Mouse (Mus musculus) embryonic facial prominence, embryonic 14.5 days (tissue): ENCODE measurements around the gene Mboat2. TPM values are rescaled to one million over a fixed set of nuclear protein-coding genes. Genes with fewer than 3 reads are reported as not detected.

ENCODE experiments used
- ATAC-seq: fragments of 200-750 bp; cut with Nextera tagmentation; 2 replicates; pipeline ENCODE4 v1.8.0; 2017; ENCODE audit warnings: low read depth, moderate number of reproducible peaks, moderate TSS enrichment
- DNase-seq: peaks from one replicate; pipeline ENCODE4 v3.0.0-alpha.2; 2015; ENCODE audit warnings: low spot score
- H3K27ac ChIP-seq: fragments of 300-500 bp; sonication (generic); replicated peaks from 2 replicates; pipeline ENCODE4 v1.5.1; 2014; ENCODE audit warnings: low read depth, mild to moderate bottlenecking, low read length, moderate library complexity
- H3K27me3 ChIP-seq: fragments of 300-500 bp; sonication (generic); replicated peaks from 2 replicates; pipeline ENCODE4 v1.6.1; 2014; ENCODE audit warnings: low read length; ENCODE audit not compliant: control insufficient read depth, insufficient read depth
- H3K36me3 ChIP-seq: fragments of 300-500 bp; sonication (generic); 2 replicates; pipeline ENCODE4 v1.6.1; 2014; ENCODE audit warnings: low read length, mixed read lengths; ENCODE audit not compliant: control insufficient read depth, insufficient read depth
- H3K4me1 ChIP-seq: fragments of 300-500 bp; sonication (generic); 2 replicates; pipeline ENCODE4 v1.6.1; 2014; ENCODE audit warnings: antibody characterized with exemption, low read length; ENCODE audit not compliant: control insufficient read depth, insufficient read depth
- H3K4me2 ChIP-seq: fragments of 300-500 bp; sonication (generic); 2 replicates; pipeline ENCODE4 v1.6.1; 2014; ENCODE audit warnings: low read depth, mild to moderate bottlenecking, low read length, moderate library complexity, mixed read lengths
- H3K4me3 ChIP-seq: fragments of 300-500 bp; sonication (generic); 2 replicates; pipeline ENCODE4 v1.5.1; 2014; ENCODE audit warnings: low read depth, mild to moderate bottlenecking, low read length
- H3K9ac ChIP-seq: fragments of 300-500 bp; sonication (generic); 2 replicates; pipeline ENCODE4 v1.6.1; 2014; ENCODE audit warnings: low read depth, mild to moderate bottlenecking, low read length, moderate library complexity, mixed read lengths
- H3K9me3 ChIP-seq: fragments of 300-500 bp; sonication (generic); 2 replicates; pipeline ENCODE4 v1.6.1; 2016; ENCODE audit warnings: low read length; ENCODE audit not compliant: control insufficient read depth
- WGBS: fragments of 180-500 bp; shearing (Covaris S2); extraction: QIAGEN DNeasy Blood & Tissue Kit; methylation state at CpG from one replicate; pipeline ENCODE4 v1.1.7; 2014; 5-methylcytosine and 5-hydroxymethylcytosine counted together
- polyA plus RNA-seq: library from polyadenylated mRNA; unstranded; fragments of >200 nt; fragmentation: Nextera tagmentation; extraction: Ambion mirVana; gene quantifications from 2 replicates; pipeline ENCODE4 v1.2.1, GENCODE M21; 2014

The Mboat2 gene
- polyA plus RNA-seq, 1 experiment from 2014 or later: 50.5 TPM

DNA sequence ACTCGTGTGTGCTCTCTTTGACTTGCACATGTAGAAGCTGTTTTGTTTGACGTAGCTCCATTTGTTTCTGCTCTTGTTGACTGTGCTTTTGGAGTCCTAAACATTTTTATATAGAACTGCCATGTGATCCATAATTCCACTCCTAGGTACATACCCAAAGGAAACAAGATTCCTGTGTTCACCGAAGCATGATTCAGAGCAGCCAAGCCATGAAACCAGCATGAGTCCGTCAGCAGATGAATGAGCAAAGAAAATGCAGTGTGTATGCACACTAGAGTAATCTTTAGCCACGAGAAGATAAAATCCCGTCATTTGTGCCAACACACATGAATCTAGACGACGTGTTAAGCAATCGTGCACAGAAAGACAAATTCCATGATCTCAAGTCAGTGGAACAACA lies 67.5 kb downstream of the Mboat2 start:
- Histone ChIP-seq H3K4me3 (no peak overlapping the region), H3K27me3 (no peaks in the 10 kb centered on the region), H3K27ac (no peak overlapping the region)

DNA sequence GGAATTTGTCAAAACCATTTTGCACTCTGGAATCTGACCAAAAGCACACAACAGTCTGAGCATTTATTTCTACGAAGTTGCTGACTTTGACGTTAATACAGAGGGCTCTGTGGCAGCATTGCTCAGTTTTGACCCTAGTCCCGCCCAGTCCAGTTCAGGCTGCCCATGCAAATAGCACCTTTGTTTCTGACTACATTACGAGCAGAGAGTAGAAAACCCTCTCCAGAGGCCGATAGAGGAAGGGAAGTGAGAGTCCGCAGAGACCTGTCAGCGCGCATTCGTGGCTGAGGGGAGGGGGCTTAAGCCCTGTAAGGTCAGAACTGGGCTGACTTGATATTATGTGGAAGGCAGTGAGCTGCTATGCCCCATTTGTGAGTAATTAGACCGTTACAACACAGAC lies 69.0 kb downstream of the Mboat2 start:
- Histone ChIP-seq H3K4me1 (no peaks in the 10 kb centered on the region), H3K9me3 (no peaks in the 10 kb centered on the region), H3K27me3 (no peaks in the 10 kb centered on the region), H3K27ac (0 out of 2 replicates have a peak overlapping the region, but pooled peaks have one; percentile 15), H3K36me3 (peaks cover 46% of the 10 kb centered on the region), H3K4me3 (no peak overlapping the region), H3K9ac (no peak overlapping the region), H3K4me2 (no peak overlapping the region)
- WGBS: 51% methylated on average over 10 of the region's 10 CpGs
- ATAC-seq: no peak
- no peak for DNase-seq

More for the DNA sequence above, 67.5 kb downstream of the Mboat2 start:
- H3K4me2 ChIP-seq: no peak overlapping the region
- 85% methylated on average over 9 of the region's 9 CpGs for WGBS
- DNase-seq (no peak), ATAC-seq (no peak)
- H3K36me3 ChIP-seq: peaks cover 38% of the 10 kb centered on the region
- H3K9me3 ChIP-seq: no peaks in the 10 kb centered on the region
- H3K9ac ChIP-seq: no peak overlapping the region
- no peaks in the 10 kb centered on the region for H3K4me1 ChIP-seq

DNA sequence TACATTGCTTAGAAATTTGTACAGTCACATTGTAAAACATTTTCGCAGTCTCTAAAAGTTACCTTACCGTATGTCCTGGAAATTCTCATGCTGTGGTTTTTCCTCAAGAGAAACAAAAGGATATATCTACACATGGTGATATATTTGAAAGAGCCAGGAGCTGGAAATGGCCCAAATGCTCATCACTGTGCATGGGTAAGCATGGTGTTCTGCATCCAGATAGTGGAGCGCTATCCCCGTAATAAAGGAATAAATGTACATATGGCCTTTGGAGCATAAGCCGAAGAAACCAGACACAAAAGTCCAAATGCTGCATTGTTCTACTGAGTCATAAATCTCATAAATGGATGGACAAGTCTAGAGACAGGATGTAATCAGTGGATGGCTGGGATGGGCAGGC lies 72.1 kb downstream of the Mboat2 start:
- Histone ChIP-seq H3K36me3 (peaks cover 40% of the 10 kb centered on the region), H3K9ac (no peak overlapping the region)
- WGBS: 95% methylated on average over 5 of the region's 5 CpGs

DNA sequence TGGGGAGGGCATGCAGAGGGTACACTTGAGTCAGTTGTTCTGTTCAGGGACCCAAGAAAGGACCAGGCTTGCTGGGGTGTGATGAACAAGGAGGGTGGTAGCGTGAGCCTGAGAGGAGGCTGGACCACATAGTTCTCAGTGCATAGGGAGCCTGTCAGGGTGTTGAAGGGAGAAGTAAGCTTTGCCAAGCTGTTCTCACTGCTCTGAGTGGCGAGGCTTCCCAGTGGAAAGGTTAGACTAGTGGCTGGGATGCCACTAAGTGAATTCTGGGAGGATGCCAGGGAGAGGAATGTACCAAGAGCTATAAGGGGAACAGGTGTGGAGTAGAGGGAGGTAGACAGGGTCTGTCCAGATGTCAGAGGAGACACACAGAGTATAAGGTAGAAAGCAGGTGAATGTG lies 77.2 kb downstream of the Mboat2 start:
- no peak for ATAC-seq
- peaks cover 6% of the 10 kb centered on the region; the same call in 1 of the 2 replicates for H3K4me1 ChIP-seq
- H3K27me3 ChIP-seq: no peaks in the 10 kb centered on the region
- 83% methylated on average over 2 of the region's 2 CpGs for WGBS
- no peak overlapping the region for H3K4me3 ChIP-seq
- H3K9ac ChIP-seq: no peak overlapping the region
- no peaks in the 10 kb centered on the region for H3K9me3 ChIP-seq
- no peak overlapping the region for H3K4me2 ChIP-seq
- DNase-seq: no peak
- H3K27ac ChIP-seq: no peak overlapping the region
- H3K36me3 ChIP-seq: peaks cover 21% of the 10 kb centered on the region; the same call in 1 of the 2 replicates

More for the DNA sequence above, 72.1 kb downstream of the Mboat2 start:
- Histone ChIP-seq H3K4me3 (no peak overlapping the region), H3K4me2 (no peak overlapping the region), H3K27ac (no peak overlapping the region), H3K9me3 (no peaks in the 10 kb centered on the region), H3K27me3 (no peaks in the 10 kb centered on the region), H3K4me1 (no peaks in the 10 kb centered on the region)
- DNase-seq: no peak
- ATAC-seq: no peak

DNA sequence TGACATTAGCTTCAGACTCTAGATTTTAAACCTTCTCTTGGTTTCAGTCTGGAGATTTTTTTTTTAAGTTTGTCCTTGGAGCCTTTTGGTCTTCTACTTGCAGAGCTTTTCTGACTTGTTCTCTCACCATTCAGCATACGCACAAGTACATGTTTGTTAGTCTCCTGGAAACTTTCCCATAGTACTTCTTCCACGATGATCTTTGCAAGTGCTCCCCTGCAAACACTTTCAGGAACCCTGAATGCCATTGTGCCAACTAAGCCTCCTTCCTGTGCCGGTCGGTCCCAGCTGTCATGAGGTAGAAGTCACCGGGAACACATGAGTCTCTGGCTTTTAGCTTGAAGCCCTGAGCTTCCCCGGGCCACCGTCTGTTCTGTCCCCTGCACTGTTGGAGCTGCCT lies 79.0 kb downstream of the Mboat2 start:
- WGBS: 85% methylated on average over 7 of the region's 7 CpGs
- no peak overlapping the region for H3K4me3 ChIP-seq
- ATAC-seq: no peak
- no peaks in the 10 kb centered on the region for H3K27me3 ChIP-seq
- no peak overlapping the region for H3K27ac ChIP-seq
- no peak overlapping the region for H3K9ac ChIP-seq
- no peaks in the 10 kb centered on the region for H3K9me3 ChIP-seq
- peaks cover 6% of the 10 kb centered on the region; the same call in 1 of the 2 replicates for H3K4me1 ChIP-seq
- H3K4me2 ChIP-seq: no peak overlapping the region
- DNase-seq: no peak
- peaks cover 13% of the 10 kb centered on the region; the same call in 1 of the 2 replicates for H3K36me3 ChIP-seq

DNA sequence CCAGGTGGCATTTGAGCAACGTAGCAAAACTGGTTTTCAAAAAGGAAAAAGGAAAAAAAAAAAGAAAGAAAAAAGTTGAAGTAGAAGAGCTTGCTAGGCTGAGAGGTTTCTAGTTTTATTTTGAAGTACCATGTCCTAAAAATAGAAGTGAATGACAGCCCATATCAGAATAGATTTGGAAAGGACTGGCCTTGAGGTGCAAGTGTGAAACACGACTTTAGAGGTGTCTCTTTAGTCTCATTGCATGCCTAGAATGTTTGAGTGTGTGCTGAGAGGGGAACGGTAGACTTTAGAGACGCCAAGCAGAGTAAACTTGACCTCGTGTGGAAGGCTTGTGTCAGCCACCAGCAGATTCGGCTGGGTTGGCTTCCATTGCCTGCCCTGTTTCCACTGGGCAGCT lies 81.5 kb downstream of the Mboat2 start:
- Histone ChIP-seq H3K27ac (no peak overlapping the region), H3K4me3 (no peak overlapping the region), H3K27me3 (no peaks in the 10 kb centered on the region), H3K36me3 (peaks cover 18% of the 10 kb centered on the region; the same call in 1 of the 2 replicates), H3K4me1 (peaks cover 6% of the 10 kb centered on the region; the same call in 1 of the 2 replicates), H3K4me2 (no peak overlapping the region), H3K9me3 (no peaks in the 10 kb centered on the region), H3K9ac (no peak overlapping the region)
- 48% methylated on average over 6 of the region's 6 CpGs for WGBS
- ATAC-seq (no peak), DNase-seq (no peak)

DNA sequence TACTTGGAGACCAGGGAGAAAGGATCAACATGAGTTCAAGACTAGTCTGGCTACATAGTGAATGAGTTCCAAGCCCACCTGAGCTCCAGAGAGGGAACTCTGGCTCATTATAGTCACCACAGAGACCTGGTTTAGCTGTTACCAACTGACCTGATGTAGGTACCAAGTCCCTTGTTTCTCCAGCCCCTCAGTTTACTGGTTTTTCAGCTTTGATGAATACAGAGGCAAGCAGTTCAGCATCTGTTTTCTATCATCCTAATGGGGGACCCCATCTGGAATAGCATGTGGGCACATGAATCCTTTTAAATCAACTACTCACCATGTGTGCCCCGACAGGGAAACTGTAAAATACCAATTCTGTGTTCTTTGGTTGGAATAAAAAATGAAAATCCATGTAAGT lies 82.2 kb downstream of the Mboat2 start:
- DNase-seq: no peak

DNA sequence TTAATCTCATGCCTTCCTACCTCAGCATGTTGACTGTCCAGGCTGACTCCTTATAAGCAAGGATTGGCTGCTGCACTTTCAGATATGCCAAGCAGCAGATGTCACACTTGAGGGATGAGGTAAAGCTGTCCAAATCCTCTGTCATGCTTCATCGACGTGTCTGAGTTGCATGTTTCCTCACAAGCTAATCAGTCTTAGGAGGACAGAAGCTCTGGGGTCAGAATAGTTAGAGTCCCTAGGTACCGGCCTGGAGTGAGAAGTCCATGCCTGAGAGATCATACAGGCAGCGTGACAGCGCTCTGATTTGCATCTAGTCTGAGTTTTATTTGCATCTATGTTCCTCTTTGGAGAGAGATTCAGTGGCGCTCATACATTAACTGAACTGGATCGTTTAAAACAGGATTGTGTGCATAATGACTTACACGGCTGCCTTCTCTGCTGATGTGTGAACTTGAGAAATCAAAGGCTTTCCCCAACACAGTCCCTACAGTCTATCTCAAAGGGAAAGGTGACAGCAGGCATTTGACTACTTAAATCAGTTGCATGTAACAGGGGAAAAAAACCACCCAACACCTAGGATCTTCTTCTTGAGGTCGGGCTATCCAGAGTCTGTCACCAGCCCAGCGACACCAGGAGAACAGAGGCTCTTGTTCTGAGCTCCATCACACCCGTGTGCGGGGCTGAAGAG lies 88.0 kb downstream of the Mboat2 start:
- H3K27ac ChIP-seq: no peak overlapping the region
- no peak for ATAC-seq
- H3K4me2 ChIP-seq: no peak overlapping the region
- H3K9ac ChIP-seq: no peak overlapping the region
- no peaks in the 10 kb centered on the region for H3K4me1 ChIP-seq
- H3K4me3 ChIP-seq: no peak overlapping the region
- no peak for DNase-seq
- no peaks in the 10 kb centered on the region for H3K9me3 ChIP-seq
- 76% methylated on average over 12 of the region's 12 CpGs for whole genome bisulfite sequencing
- no peaks in the 10 kb centered on the region for H3K27me3 ChIP-seq
- H3K36me3 ChIP-seq: peaks cover 12% of the 10 kb centered on the region; the same call in 1 of the 2 replicates

More for the DNA sequence above, 82.2 kb downstream of the Mboat2 start:
- Histone ChIP-seq H3K27ac (no peak overlapping the region), H3K4me3 (no peak overlapping the region), H3K9me3 (no peaks in the 10 kb centered on the region), H3K36me3 (peaks cover 23% of the 10 kb centered on the region; the same call in 1 of the 2 replicates), H3K4me1 (peaks cover 6% of the 10 kb centered on the region; the same call in 1 of the 2 replicates), H3K9ac (no peak overlapping the region), H3K27me3 (no peaks in the 10 kb centered on the region), H3K4me2 (no peak overlapping the region)
- no peak for ATAC-seq
- WGBS: 28% methylated on average over 1 of the region's 1 CpGs

DNA sequence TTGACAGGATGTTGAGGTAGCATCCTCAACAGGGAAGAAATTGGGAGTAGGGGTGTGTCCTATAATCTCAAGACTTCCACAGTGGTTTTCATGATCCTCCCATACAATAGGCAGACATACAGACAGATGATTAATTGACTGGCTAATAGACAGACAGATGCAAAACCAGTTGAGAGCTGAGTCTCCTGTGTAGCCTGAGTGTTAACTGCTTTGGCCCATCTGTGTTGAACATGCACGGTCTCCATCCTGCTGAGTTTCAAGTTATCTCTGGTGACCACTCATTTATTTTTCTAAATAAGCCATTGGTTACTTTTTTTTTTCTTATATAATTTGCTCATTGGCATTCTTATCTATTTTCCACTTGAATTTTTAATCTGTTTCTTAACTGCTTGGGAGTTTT lies 90.2 kb downstream of the Mboat2 start:
- no peaks in the 10 kb centered on the region for H3K4me1 ChIP-seq
- no peak for DNase-seq
- H3K27me3 ChIP-seq: no peaks in the 10 kb centered on the region
- H3K36me3 ChIP-seq: peaks cover 12% of the 10 kb centered on the region; the same call in 1 of the 2 replicates
- no peak overlapping the region for H3K4me2 ChIP-seq
- no peak overlapping the region for H3K27ac ChIP-seq
- H3K4me3 ChIP-seq: no peak overlapping the region
- no peak overlapping the region for H3K9ac ChIP-seq
- ATAC-seq: no peak
- WGBS: 90% methylated on average over 1 of the region's 1 CpGs
- H3K9me3 ChIP-seq: no peaks in the 10 kb centered on the region
